Mouse (Mus musculus): ENCODE data around the gene Ascl3.

GRCm38 (mm10) chr7:109734806-109735205 is 3.3 kb upstream of the Ascl3 start:
- TF ChIP-seq CTCF (IDR thresholded peaks at IDR 0.05; ENCODE audit: low read depth) = no peak
- TF ChIP-seq EP300 (optimal IDR thresholded peaks at IDR 0.05) = no peak

Measured in stomach, postnatal 0 days (tissue).